Mouse (Mus musculus): ENCODE measurements around the gene Cldn6.

DNA sequence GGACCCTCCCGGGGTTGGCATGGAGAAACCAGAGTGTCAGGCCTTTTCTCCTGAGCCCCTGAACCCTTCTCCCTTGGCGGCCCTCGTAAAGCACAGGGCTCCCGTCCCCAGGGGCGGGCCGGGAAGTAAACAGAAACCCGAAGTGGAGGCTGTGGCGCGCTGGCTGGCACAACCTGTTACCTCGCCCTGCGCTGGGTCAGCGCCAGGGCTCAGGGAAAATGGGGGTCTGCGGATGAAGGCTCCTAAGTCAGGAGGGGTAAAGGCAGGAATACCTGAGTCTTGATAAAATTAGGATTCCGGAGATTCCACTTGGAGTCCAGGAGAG is 18.2 kb upstream of the Cldn6 start:
- TF ChIP-seq POLR2A (IDR thresholded peaks at IDR 0.05; ENCODE audit: borderline replicate concordance, insufficient read depth, low read length) (no peak), CTCF (IDR thresholded peaks at IDR 0.05; ENCODE audit: borderline replicate concordance, insufficient read depth, low read depth, low read length) (no peak)

Measured in cerebellum, adult 2 months (tissue).